Mouse (Mus musculus) CH12.LX (cell line): ENCODE data around the gene Slc15a2. TPM values are rescaled to one million over a fixed set of nuclear protein-coding genes. Genes with fewer than 3 reads are reported as not detected.

ENCODE experiments used
- DNase-seq: peaks from one replicate; pipeline ENCODE4 v3.0.0-alpha.2; 2013; ENCODE audit errors: extremely low read depth
- H3K27ac ChIP-seq: 2 replicates; pipeline ENCODE4 v1.5.1; 2012; ENCODE audit warnings: low read depth, mild to moderate bottlenecking, control low read depth, moderate library complexity; ENCODE audit not compliant: insufficient read depth
- H3K27me3 ChIP-seq: replicated peaks from 2 replicates; pipeline ENCODE3; 2012; ENCODE audit warnings: inconsistent platforms
- H3K36me3 ChIP-seq, 2 experiments: replicated peaks in 1 of 2; 2 replicates each; pipeline versions ENCODE3 to v1.6.1; 2012; ENCODE audit warnings: inconsistent platforms in 1 of 2, low read length in 1 of 2, mild to moderate bottlenecking in 1 of 2, mixed read lengths in 1 of 2, moderate library complexity in 1 of 2; ENCODE audit not compliant: control insufficient read depth in 1 of 2, insufficient read depth in 1 of 2
- H3K4me1 ChIP-seq, 2 experiments: 2 replicates each; pipeline ENCODE4 v1.6.1; 2012; ENCODE audit warnings: inconsistent platforms in 1 of 2, moderate library complexity in 1 of 2; ENCODE audit not compliant: insufficient read depth in 2 of 2, control insufficient read depth in 1 of 2
- H3K4me2 ChIP-seq: 2 replicates; pipeline ENCODE4 v1.6.1; 2012; ENCODE audit warnings: low read depth, mild to moderate bottlenecking, control low read depth; ENCODE audit not compliant: poor library complexity, insufficient read depth, severe bottlenecking
- H3K4me3 ChIP-seq, 3 experiments: fragments of 150-350 bp in 1 of 3; sonication (generic) in 1 of 3; replicated peaks in 1 of 3; 2 replicates each; pipeline versions ENCODE3 to v1.5.1; 2011 to 2012; ENCODE audit warnings: low read depth in 2 of 3, low read length in 2 of 3, mild to moderate bottlenecking in 2 of 3, moderate library complexity in 2 of 3, control low read depth in 1 of 3, improper control_type of control experiment in 1 of 3, inconsistent platforms in 1 of 3, mixed read lengths in 1 of 3; ENCODE audit not compliant: poor library complexity in 1 of 3
- H3K79me2 ChIP-seq: replicated peaks from 2 replicates; pipeline ENCODE4 v1.6.1; 2012; ENCODE audit warnings: mild to moderate bottlenecking, moderate library complexity; ENCODE audit not compliant: control insufficient read depth, poor library complexity, insufficient read depth, severe bottlenecking; ENCODE audit errors: extremely low read depth
- H3K9ac ChIP-seq: 2 replicates; pipeline ENCODE4 v1.6.1; 2012; ENCODE audit warnings: low read depth, mild to moderate bottlenecking, control low read depth, moderate library complexity; ENCODE audit not compliant: insufficient read depth
- H3K9me3 ChIP-seq: replicated peaks from 2 replicates; pipeline ENCODE3; 2012; ENCODE audit warnings: low read length, inconsistent platforms, mixed read lengths
- CHD1 ChIP-seq: IDR thresholded peaks from 2 replicates; pipeline ENCODE4 v1.6.1; 2012; ENCODE audit warnings: low read depth, low read length, improper control_type of control experiment, inconsistent platforms
- CTCF ChIP-seq, 2 experiments: IDR thresholded peaks in 1 of 2; conservative IDR thresholded peaks in 1 of 2; 2 replicates each; pipeline ENCODE4 v1.5.1; 2011 to 2012; ENCODE audit warnings: low read depth in 2 of 2, low read length in 2 of 2, improper control_type of control experiment in 1 of 2, inconsistent platforms in 1 of 2, mild to moderate bottlenecking in 1 of 2, moderate library complexity in 1 of 2
- ELF1 ChIP-seq: IDR thresholded peaks from 2 replicates; pipeline ENCODE4 v1.6.1; 2014; ENCODE audit warnings: low read depth, mild to moderate bottlenecking, inconsistent platforms, low read length, improper control_type of control experiment
- EP300 ChIP-seq: IDR thresholded peaks from 2 replicates; pipeline ENCODE4 v1.6.1; 2011; ENCODE audit warnings: low read length, improper control_type of control experiment
- HCFC1 ChIP-seq: IDR thresholded peaks from 2 replicates; pipeline ENCODE4 v1.6.1; 2012; ENCODE audit warnings: low read depth, mild to moderate bottlenecking, inconsistent platforms, low read length, improper control_type of control experiment
- JUN ChIP-seq: IDR thresholded peaks from 2 replicates; pipeline ENCODE4 v1.6.1; 2011; ENCODE audit warnings: low read depth, mild to moderate bottlenecking, low read length, improper control_type of control experiment, moderate library complexity; ENCODE audit not compliant: insufficient read depth
- JUND ChIP-seq: conservative IDR thresholded peaks from 2 replicates; pipeline ENCODE4 v1.6.1; 2011; ENCODE audit warnings: low read depth, low read length, improper control_type of control experiment
- MAFK ChIP-seq: IDR thresholded peaks from 2 replicates; pipeline ENCODE4 v1.6.1; 2011; ENCODE audit warnings: low read length, improper control_type of control experiment; ENCODE audit not compliant: insufficient replicate concordance
- MEF2A ChIP-seq: IDR thresholded peaks from 2 replicates; pipeline ENCODE4 v1.6.1; 2014; ENCODE audit warnings: low read depth, mild to moderate bottlenecking, inconsistent platforms, low read length, improper control_type of control experiment, borderline replicate concordance
- MXI1 ChIP-seq: IDR thresholded peaks from 2 replicates; pipeline ENCODE4 v1.6.1; 2011; ENCODE audit warnings: mild to moderate bottlenecking, low read depth, low read length, improper control_type of control experiment
- MYC ChIP-seq: IDR thresholded peaks from 2 replicates; pipeline ENCODE4 v1.6.1; 2011; ENCODE audit warnings: low read depth, mild to moderate bottlenecking, improper control_type of control experiment, low read length
- NELFE ChIP-seq: IDR thresholded peaks from 2 replicates; pipeline ENCODE4 v1.6.1; 2011; ENCODE audit warnings: low read depth, low read length, improper control_type of control experiment
- RAD21 ChIP-seq: IDR thresholded peaks from 2 replicates; pipeline ENCODE4 v1.6.1; 2011; ENCODE audit warnings: low read depth, mild to moderate bottlenecking, low read length, improper control_type of control experiment, moderate library complexity
- SIN3A ChIP-seq: IDR thresholded peaks from 2 replicates; pipeline ENCODE4 v1.6.1; 2012; ENCODE audit warnings: low read length, improper control_type of control experiment, inconsistent platforms
- SMC3 ChIP-seq: IDR thresholded peaks from 2 replicates; pipeline ENCODE4 v1.6.1; 2011; ENCODE audit warnings: low read depth, low read length, improper control_type of control experiment
- TBP ChIP-seq: conservative IDR thresholded peaks from 2 replicates; pipeline ENCODE4 v1.6.1; 2011; ENCODE audit warnings: low read depth, low read length, improper control_type of control experiment
- TCF12 ChIP-seq: IDR thresholded peaks from 2 replicates; pipeline ENCODE4 v1.6.1; 2014; ENCODE audit warnings: low read depth, mild to moderate bottlenecking, inconsistent platforms, low read length, improper control_type of control experiment
- UBTF ChIP-seq: IDR thresholded peaks from 2 replicates; pipeline ENCODE4 v1.6.1; 2012; ENCODE audit warnings: low read depth, mild to moderate bottlenecking, inconsistent platforms, low read length, improper control_type of control experiment, moderate library complexity
- USF2 ChIP-seq: conservative IDR thresholded peaks from 2 replicates; pipeline ENCODE4 v1.6.1; 2011; ENCODE audit warnings: low read depth, low read length, improper control_type of control experiment
- ZC3H11A ChIP-seq: IDR thresholded peaks from 2 replicates; pipeline ENCODE4 v1.6.1; 2012; ENCODE audit warnings: low read depth, mild to moderate bottlenecking, inconsistent platforms, low read length, improper control_type of control experiment
- ZKSCAN1 ChIP-seq: IDR thresholded peaks from 2 replicates; pipeline ENCODE4 v1.6.1; 2012; ENCODE audit warnings: low read depth, inconsistent platforms, low read length, improper control_type of control experiment, borderline replicate concordance
- ZMIZ1 ChIP-seq: IDR thresholded peaks from 2 replicates; pipeline ENCODE4 v1.6.1; 2012; ENCODE audit warnings: low read depth, mild to moderate bottlenecking, inconsistent platforms, low read length, improper control_type of control experiment
- dilution Hi-C: fragments of 300-500 bp; cut with MboI; formaldehyde crosslinking; loops from 2 replicates; pipeline ENCODE4 v1.14.3; 2020; ENCODE audit warnings: low sequenced_read_pairs; ENCODE audit not compliant: extremely low pct_unique_long_range_greater_than_20kb, extremely low pct_ligation_motif_present
- in situ Hi-C: fragments of 300-500 bp; cut with MboI; formaldehyde crosslinking; loops from 3 replicates; pipeline ENCODE4 v1.14.3; 2019; ENCODE audit warnings: low sequenced_read_pairs, low pct_ligation_motif_present, low pct_unique_long_range_greater_than_20kb, mixed read lengths
- polyA plus RNA-seq: library from polyadenylated mRNA; unstranded; fragments of >175 nt; gene quantifications from 2 replicates; pipeline ENCODE4 v1.2.1, GENCODE M21; 2012; ENCODE audit warnings: low read depth; ENCODE audit not compliant: insufficient read length
- total RNA-seq, 2 experiments: library from RNA; depleted of rRNA; stranded (reverse); fragments of 300-350 nt in 1 of 2; fragments of >200 nt in 1 of 2; gene quantifications; 2 replicates each; pipeline ENCODE4 v1.2.3; 2012 to 2014

Gene Slc15a2
- total and polyA plus RNA-seq, 3 experiments = 9.4 to 11.7 (median 11.4) TPM

DNA sequence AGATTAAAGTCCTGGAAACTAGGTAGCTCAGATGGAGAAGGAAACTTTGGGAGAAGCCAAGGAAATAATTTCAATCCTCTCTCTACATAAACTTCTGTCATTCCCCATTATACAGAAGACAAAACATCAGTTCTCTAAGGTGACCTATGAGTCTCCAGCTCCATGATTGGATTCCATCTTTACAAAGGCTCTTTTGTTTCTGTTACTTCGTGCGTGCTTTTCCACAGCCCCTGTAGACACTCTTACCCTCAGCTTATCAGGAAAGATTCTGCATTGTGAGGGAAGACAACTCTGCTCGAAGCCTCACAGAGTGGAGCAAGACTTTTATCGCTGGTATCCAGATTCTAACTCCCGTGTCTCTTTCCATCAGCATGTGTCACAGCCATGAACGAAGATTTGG, 35.3 kb upstream of the Slc15a2 start:
- in situ Hi-C loops = no loop called here
- dilution Hi-C loops = no loop called here
- TF ChIP-seq USF2 (no peak), MAFK (no peak), MYC (no peak), CHD1 (no peak), ZMIZ1 (no peak), MEF2A (no peak), SMC3 (no peak), ELF1 (no peak)

DNA sequence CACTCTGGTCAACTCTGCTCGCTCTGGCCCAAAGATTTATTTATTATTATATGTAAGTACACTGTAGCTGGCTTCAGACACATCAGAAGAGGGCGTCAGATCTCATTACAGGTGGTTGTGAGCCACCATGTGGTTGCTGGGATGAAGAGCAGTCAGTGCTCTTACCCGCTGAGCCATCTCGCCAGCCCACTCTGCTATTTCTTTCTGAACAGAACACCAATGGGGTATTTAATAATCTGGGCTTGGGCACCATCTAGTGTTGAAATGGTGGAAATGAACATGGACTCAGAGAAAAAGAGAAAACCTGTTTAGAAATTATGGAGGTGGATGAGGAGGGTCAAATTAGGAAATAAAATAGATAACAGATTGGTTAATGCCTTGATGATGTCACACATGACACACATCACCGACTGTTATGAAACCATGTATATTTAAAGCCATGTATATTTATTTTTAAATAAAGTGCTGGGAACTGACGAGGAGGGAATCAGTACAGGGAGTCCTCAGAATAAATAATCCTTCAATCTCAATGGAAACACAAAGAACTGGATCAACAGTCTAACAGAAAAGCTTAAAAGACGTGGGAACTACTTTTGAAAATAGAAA, 32.7 kb upstream of the Slc15a2 start:
- Histone ChIP-seq H3K4me3 (no peak overlapping the region), H3K79me2 (no peaks in the 10 kb centered on the region), H3K27me3 (no peaks in the 10 kb centered on the region), H3K27ac (no peak overlapping the region), H3K9ac (no peak overlapping the region), H3K36me3 (no peaks in the 10 kb centered on the region), H3K4me1 (peaks cover 5 to 21% of the 10 kb centered on the region in 2 experiments), H3K9me3 (no peaks in the 10 kb centered on the region), H3K4me2 (no peak overlapping the region)
- dilution Hi-C loops (no loop called here), in situ Hi-C loops (loop anchor here (10.0 kb wide), 2 partner anchors 183 to 353 kb away; no protein-coding TSS in a partner anchor)
- DNase-seq = peak; percentile 96
- TF ChIP-seq JUND (0 out of 2 replicates have a peak, but pooled peaks have one; percentile 40), JUN (no peak), NELFE (peak; percentile 39; the same call in 1 of the 2 replicates), MYC (peak; percentile 49; the same call in 1 of the 2 replicates), UBTF (no peak), SMC3 (peak; percentile 92), MXI1 (no peak), ELF1 (0 out of 2 replicates have a peak, but pooled peaks have one; percentile 10), CTCF (conservative IDR thresholded peaks at IDR 0.05 in 1 of 2, IDR thresholded peaks at IDR 0.05 in 1 of 2; ENCODE audit: low read depth in 2 of 2, low read length in 2 of 2) (peak; percentile 32 to 93), ZKSCAN1 (no peak), EP300 (no peak), RAD21 (peak; percentile 85), HCFC1 (peak; percentile 42), MEF2A (0 out of 2 replicates have a peak, but pooled peaks have one; percentile 21), TBP (0 out of 2 replicates have a peak, but pooled peaks have one; percentile 26), SIN3A (peak; percentile 70; the same call in 1 of the 2 replicates), ZC3H11A (peak; percentile 83), TCF12 (peak; percentile 33; the same call in 1 of the 2 replicates)

More for the DNA sequence above, 35.3 kb upstream of the Slc15a2 start:
- Histone ChIP-seq H3K27ac (no peak overlapping the region), H3K9ac (no peak overlapping the region), H3K79me2 (no peaks in the 10 kb centered on the region), H3K4me3 (no peak overlapping the region), H3K9me3 (no peaks in the 10 kb centered on the region), H3K4me1 (peaks cover 5 to 27% of the 10 kb centered on the region in 2 experiments), H3K27me3 (no peaks in the 10 kb centered on the region), H3K4me2 (no peak overlapping the region), H3K36me3 (no peaks in the 10 kb centered on the region)
- DNase-seq = no peak
